In genomic region chr3:79740351-79740750, GRCm38 (mm10) we compare ENCODE assay signal across 19 mouse cellular contexts. TPM values are rescaled to one million over a fixed set of nuclear protein-coding genes. Genes with fewer than 3 reads are reported as not detected.
"Had no signal": no experiment of that assay in that cellular context is flagged by ENCODE, and none has a peak within 500 bp of the region (broad histone marks: within the 10 kb centered on the region; RNA-seq: fewer than 3 reads in every experiment).

No protein-coding gene starts in this region.

- H3K36me3 ChIP-seq: kidney, embryonic 15.5 days; liver, embryonic 13.5 days had no signal

- H3K4me2 ChIP-seq: kidney, embryonic 15.5 days; liver, embryonic 13.5 days; midbrain, embryonic 11.5 days had no signal

- H3K9me3 ChIP-seq: kidney, embryonic 15.5 days; liver, embryonic 13.5 days had no signal

- H3K27me3 ChIP-seq: kidney, embryonic 15.5 days; liver, embryonic 13.5 days had no signal

- H3K27ac ChIP-seq: kidney, embryonic 15.5 days; left cerebral cortex, adult 2 months; liver, embryonic 13.5 days; stomach, postnatal 0 days had no signal

- H3K4me1 ChIP-seq: kidney, embryonic 15.5 days; liver, embryonic 13.5 days had no signal

- H3K9ac ChIP-seq: kidney, embryonic 15.5 days; liver, embryonic 13.5 days had no signal

- DNase-seq: kidney, postnatal 10 days; kidney, postnatal 36 days; layer of hippocampus, postnatal 36 days; liver, embryonic 13.5 days; lung, adult 2 months; lung, postnatal 14 days; lung, postnatal 4 days; midbrain, embryonic 14.5 days; right cerebral cortex, adult 18-20 months; right cerebral cortex, postnatal 14 days; right cerebral cortex, postnatal 4 days; thymus, postnatal 25 days had no signal

- H3K4me3 ChIP-seq: kidney, embryonic 15.5 days; left cerebral cortex, adult 2 months; liver, embryonic 13.5 days had no signal

RNA-seq across cellular contexts. Expression of gene Rxfp1, which starts 2.7 kb away (rescaled TPM):
- polyA plus RNA-seq: liver, adult 2 months; liver, embryonic 13.5 days; liver, embryonic 16.5 days; midbrain, embryonic 11.5 days; midbrain, embryonic 14.5 days; stomach, embryonic 14.5 days; stomach, postnatal 0 days had no signal
